Mouse (Mus musculus) small intestine, adult 2 months (tissue): ENCODE measurements around the gene Gpm6b.

Source experiments
- CTCF ChIP-seq: fragments of 200-500 bp; IDR thresholded peaks from 2 replicates; pipeline ENCODE4 v1.5.1; 2012; ENCODE audit warnings: low read depth, mild to moderate bottlenecking, control low read depth, inconsistent platforms, low read length, moderate library complexity, mixed read lengths; ENCODE audit not compliant: insufficient replicate concordance, insufficient read length; ENCODE audit errors: extremely low read depth
- POLR2A ChIP-seq: fragments of 200-500 bp; IDR thresholded peaks from 2 replicates; pipeline ENCODE4 v1.6.1; 2012; ENCODE audit warnings: low read depth, mild to moderate bottlenecking, control low read depth, inconsistent platforms, low read length, moderate library complexity

GRCm38 (mm10) chrX:166286760-166287483 lies 48.2 kb downstream of the Gpm6b start:
- no peak for TF ChIP-seq POLR2A
- no peak for TF ChIP-seq CTCF
